In genomic region chr15:89173906-89174214, GRCm38 (mm10) we compare ENCODE assay signal across 8 mouse cellular contexts. TPM values are rescaled to one million over a fixed set of nuclear protein-coding genes. Genes with fewer than 3 reads are reported as not detected.
DNase-seq lines count a peak whose midpoint lies in the region; ATAC-seq lines count a peak whose summit lies in the region.

No protein-coding gene starts in this region.

- 2% methylated on average over 15 of the region's 15 CpGs for WGBS in embryonic facial prominence, embryonic 15.5 days

- intact Hi-C loops in heart, postnatal 14 days (cut with DNase I): no loop called here

- peak overlapping the region; percentile 99 for H3K4me2 ChIP-seq in embryonic facial prominence, embryonic 15.5 days (replicated peaks)

- no peaks in the 10 kb centered on the region for H3K9me3 ChIP-seq in embryonic facial prominence, embryonic 15.5 days (replicated peaks)

- no peaks in the 10 kb centered on the region for H3K36me3 ChIP-seq in embryonic facial prominence, embryonic 15.5 days

- no peaks in the 10 kb centered on the region for H3K27me3 ChIP-seq in embryonic facial prominence, embryonic 15.5 days

- H3K27ac ChIP-seq in embryonic facial prominence, embryonic 15.5 days (replicated peaks): peak overlapping the region; percentile 74

- H3K4me1 ChIP-seq in embryonic facial prominence, embryonic 15.5 days: peaks cover 99% of the 10 kb centered on the region

- peak overlapping the region; percentile 48; the same call in 1 of the 2 replicates for H3K9ac ChIP-seq in embryonic facial prominence, embryonic 15.5 days

- ATAC-seq in embryonic facial prominence, embryonic 15.5 days (ENCODE audit: insufficient number of reproducible peaks, low FRiP score, low TSS enrichment, low read depth): no peak; the same call in 1 of the 2 replicates
- 0 out of 2 replicates have a peak, but pooled peaks have one; percentile 3 for ATAC-seq in megakaryocyte, adult 5-6 weeks (ENCODE audit: poor library complexity, severe bottlenecking)

- H3K4me3 ChIP-seq in embryonic facial prominence, embryonic 15.5 days (replicated peaks): peak overlapping the region; percentile 54

- DNase-seq in ES-CJ7 (ENCODE audit: low read depth, low spot score): peak; percentile 64
- DNase-seq in adrenal gland, postnatal 14 days: peak; percentile 85
- peak; percentile 56 to 70 for DNase-seq in heart, postnatal 14 days
- DNase-seq in kidney, postnatal 36 days: peak; percentile 92 to 93
- peak; percentile 79 for DNase-seq in testis, postnatal 10 days (ENCODE audit: low spot score)
- no peak for DNase-seq in thymus, postnatal 4 days

RNA-seq across cellular contexts. Expression of gene Plxnb2, which starts 6.7 kb away (rescaled TPM):
- total RNA-seq in adrenal gland, postnatal 14 days (2021): 83.2 and 110 TPM in 2 replicates
- 157 and 161 TPM in 2 replicates for polyA plus RNA-seq in embryonic facial prominence, embryonic 15.5 days (2015; fragmentation: Nextera tagmentation; extraction: Ambion mirVana)
- total RNA-seq in heart, postnatal 14 days (2021): 100 to 1,000 TPM in 1 of 2 experiments, 10 to 100 TPM in 1; 98.2 to 101 TPM
- total RNA-seq in megakaryocyte, adult 5-6 weeks (2015): 95.9 and 101 TPM in 2 replicates
- total RNA-seq in megakaryocyte, adult 5-6 weeks (2017): 111 and 118 TPM in 2 replicates

RNA-seq across cellular contexts. Expression of gene Dennd6b, which starts 22.4 kb away (rescaled TPM):
- 5.0 and 6.2 TPM in 2 replicates for total RNA-seq in adrenal gland, postnatal 14 days (2021)
- polyA plus RNA-seq in embryonic facial prominence, embryonic 15.5 days (2015; fragmentation: Nextera tagmentation; extraction: Ambion mirVana): 16.3 and 16.7 TPM in 2 replicates
- total RNA-seq in heart, postnatal 14 days (2021): 10 to 100 TPM in 1 of 2 experiments, 1 to 10 TPM in 1; 9.7 to 10.1 TPM
- 0.71 and 1.4 TPM in 2 replicates for total RNA-seq in megakaryocyte, adult 5-6 weeks (2015)
- 0.59 and 0.89 TPM in 2 replicates for total RNA-seq in megakaryocyte, adult 5-6 weeks (2017)

RNA-seq across cellular contexts. Expression of gene Mapk11, which starts 24.4 kb away (rescaled TPM):
- total RNA-seq in adrenal gland, postnatal 14 days (2021): 5.3 and 6.4 TPM in 2 replicates
- 10.7 and 12.7 TPM in 2 replicates for polyA plus RNA-seq in embryonic facial prominence, embryonic 15.5 days (2015; fragmentation: Nextera tagmentation; extraction: Ambion mirVana)
- total RNA-seq in heart, postnatal 14 days (2021): 1 to 10 TPM; 2.3 to 3.7 TPM
- total RNA-seq in megakaryocyte, adult 5-6 weeks (2015): 0.40 and 0.43 TPM in 2 replicates
- total RNA-seq in megakaryocyte, adult 5-6 weeks (2017): 0.24 and 0.51 TPM in 2 replicates

RNA-seq across cellular contexts. Expression of gene Mapk12, which starts 33.4 kb away (rescaled TPM):
- 8.6 and 9.6 TPM in 2 replicates for total RNA-seq in adrenal gland, postnatal 14 days (2021)
- 9.4 and 11.2 TPM in 2 replicates for polyA plus RNA-seq in embryonic facial prominence, embryonic 15.5 days (2015; fragmentation: Nextera tagmentation; extraction: Ambion mirVana)
- 10 to 100 TPM; 16.8 to 18.7 TPM for total RNA-seq in heart, postnatal 14 days (2021)
- total RNA-seq in megakaryocyte, adult 5-6 weeks (2015): 0.64 and 0.65 TPM in 2 replicates
- total RNA-seq in megakaryocyte, adult 5-6 weeks (2017): not detected in 2 replicates

RNA-seq across cellular contexts. Expression of gene Ppp6r2, which starts 37.5 kb away (rescaled TPM):
- 41.1 and 52.4 TPM in 2 replicates for total RNA-seq in adrenal gland, postnatal 14 days (2021)
- 33.3 and 35.8 TPM in 2 replicates for polyA plus RNA-seq in embryonic facial prominence, embryonic 15.5 days (2015; fragmentation: Nextera tagmentation; extraction: Ambion mirVana)
- total RNA-seq in heart, postnatal 14 days (2021): 10 to 100 TPM; 57.8 to 61.2 TPM
- total RNA-seq in megakaryocyte, adult 5-6 weeks (2015): 10.5 and 13.1 TPM in 2 replicates
- total RNA-seq in megakaryocyte, adult 5-6 weeks (2017): 11.6 and 12.4 TPM in 2 replicates
